Mouse (Mus musculus): ENCODE results near the gene St3gal6.

The St3gal6 gene

DNA sequence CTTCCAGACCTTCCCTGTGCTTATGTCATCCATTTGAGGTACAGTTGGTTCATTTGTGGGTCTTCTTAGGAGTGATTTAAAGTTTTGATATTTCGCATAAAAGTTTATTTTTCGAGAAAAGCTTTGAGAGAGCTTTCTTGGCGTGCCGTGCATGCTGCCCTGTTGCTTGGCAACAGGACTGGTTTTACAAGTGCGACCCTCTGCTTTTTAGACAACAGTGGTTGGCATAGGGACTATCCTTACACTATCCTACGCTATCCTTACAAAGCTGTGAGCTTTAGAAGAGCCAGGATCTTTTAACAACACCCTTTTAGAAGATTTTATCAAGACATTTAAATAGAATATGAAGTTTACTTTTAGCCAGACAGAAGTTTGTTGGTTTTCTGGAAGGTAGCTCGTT, 93.8 kb downstream of the St3gal6 start:
- DNase-seq (ENCODE audit: low read depth), result no peak

DNA sequence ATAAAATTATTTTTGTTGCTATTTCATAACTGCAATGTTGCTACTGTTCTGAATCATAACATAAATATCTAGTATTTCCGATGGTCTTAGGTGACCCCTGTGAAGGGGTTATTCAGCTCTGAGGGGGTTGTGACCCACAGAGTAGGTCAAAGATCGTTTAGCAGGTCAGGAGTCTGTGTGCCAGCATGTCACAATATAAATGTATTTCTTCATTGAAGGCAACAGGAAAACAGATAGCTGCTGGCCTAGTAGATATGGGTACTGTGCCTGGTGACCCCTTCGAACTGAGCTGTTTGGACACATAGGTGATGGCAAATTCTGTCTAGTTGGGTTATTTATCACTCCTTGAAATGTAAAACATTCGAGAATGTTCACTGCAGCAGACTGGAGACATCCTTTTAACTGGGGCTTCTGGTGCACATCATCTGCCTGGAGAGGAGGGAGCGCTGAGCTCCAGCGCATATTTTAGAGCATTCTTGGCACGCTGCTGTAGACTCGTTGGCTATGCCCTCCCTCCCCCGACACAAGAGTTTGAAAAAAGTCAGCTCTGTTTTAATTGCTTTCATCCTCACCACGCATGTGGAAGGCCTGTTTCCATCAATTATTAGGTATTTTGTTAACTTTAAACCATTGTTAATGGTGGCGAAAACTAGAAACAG, 102.2 kb downstream of the St3gal6 start:
- no peak for DNase-seq (ENCODE audit: low read depth)

Data from c-Kit-positive CD71-negative TER-119-negative erythroid progenitor cells, embryonic 14.5 days (primary cell).